Mouse (Mus musculus) kidney, adult 18-20 months (tissue): Measurements from ENCODE around the gene Ncan.
A peak's percentile ranks its signal among the peaks of the same experiment; 100 is the strongest.

Experiments
- DNase-seq: peaks from one replicate; pipeline ENCODE4 v3.0.0; 2021

The Ncan gene

DNA sequence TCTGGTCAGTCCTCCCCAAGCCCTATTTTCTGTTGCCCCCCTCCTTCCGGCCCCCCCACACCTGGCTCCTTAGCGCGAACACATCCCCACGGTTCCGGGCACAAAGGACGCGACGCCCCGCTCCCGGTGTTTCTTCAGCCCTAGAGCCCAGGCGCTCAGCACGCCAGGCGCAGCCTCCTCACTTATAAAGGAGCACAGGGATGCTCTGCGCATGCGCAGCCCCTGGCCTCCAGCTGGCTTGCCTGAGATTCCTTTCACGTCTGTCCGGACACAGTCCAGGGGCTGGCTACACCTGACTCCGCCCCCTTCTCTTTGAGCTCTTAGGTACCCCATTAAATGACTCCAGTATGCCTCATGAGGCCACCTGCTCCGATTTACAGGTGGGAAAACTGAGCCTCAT lies at the start of gene Ncan:
Gene Ncan, minus strand, starts transcription at position 207 of the 400 bp plus-strand sequence.
- DNase-seq, result peak; percentile 63

DNA sequence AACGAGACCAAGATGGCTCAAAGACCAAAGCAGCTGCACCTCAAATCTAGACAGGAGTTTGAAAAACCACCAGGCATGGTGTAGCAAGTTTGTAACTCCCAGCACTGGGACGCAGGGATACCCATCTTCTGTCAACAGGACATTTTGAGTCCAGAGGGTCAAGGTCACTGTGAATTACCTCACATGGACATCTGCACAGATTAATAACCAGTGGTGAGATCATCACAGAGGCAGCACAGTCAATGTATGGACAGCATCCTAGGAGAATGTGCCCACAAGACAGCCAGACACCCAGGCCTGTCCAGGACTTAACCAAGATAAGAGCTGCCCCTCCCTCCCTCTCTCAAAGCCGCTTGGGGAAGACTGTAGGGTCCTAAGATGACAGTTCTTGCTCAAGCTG lies 49.4 kb upstream of the Ncan start:
- no peak for DNase-seq

GRCm38 (mm10) chr8:70166504-70167110 lies 45.9 kb upstream of the Ncan start:
- DNase-seq, result peak; percentile 67

DNA sequence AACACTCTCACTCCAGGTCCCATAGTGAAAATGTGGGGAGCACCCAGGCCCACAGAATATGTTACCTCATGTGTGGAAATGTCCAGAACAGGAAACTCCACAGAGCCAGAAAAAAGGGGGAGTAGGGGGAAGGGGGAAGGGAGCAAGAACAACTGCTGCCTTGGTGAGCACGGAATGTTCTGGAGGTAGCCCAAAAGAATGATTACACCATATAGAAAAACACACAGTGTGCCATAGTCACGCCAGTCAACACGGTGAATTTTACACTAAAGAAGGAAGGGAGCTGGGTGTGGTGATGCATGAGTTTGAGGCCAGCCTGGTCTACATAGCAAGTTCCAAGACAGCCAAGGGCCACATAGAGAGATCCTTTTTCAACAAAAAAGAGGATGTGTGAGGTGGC lies 42.6 kb upstream of the Ncan start:
- DNase-seq, result no peak

GRCm38 (mm10) chr8:70160015-70160414 lies 39.3 kb upstream of the Ncan start:
- no peak for DNase-seq

DNA sequence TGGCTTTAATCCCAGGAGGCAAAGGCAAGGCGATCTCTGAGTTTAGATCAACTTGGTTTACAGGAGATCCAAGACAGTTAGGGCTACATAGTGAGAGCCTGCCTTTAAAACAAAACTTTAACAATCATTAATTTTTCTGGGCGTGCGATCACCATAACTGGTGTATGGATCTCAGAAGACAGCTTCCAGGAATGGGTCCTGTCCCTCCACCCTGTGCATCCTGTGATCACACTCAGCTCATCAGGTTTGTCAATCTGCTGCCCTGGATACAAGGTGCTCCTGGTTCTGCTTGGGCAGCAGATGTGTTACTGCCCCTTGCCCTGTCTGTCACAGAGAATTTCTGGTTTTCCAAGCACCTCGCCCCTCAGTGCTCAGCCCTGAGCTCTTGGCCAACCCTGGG lies 38.5 kb upstream of the Ncan start:
- DNase-seq, result no peak

- DNase-seq, result peak; percentile 73
Measured at GRCm38 (mm10) chr8:70158069-70158853, 37.6 kb upstream of the Ncan start.

DNA sequence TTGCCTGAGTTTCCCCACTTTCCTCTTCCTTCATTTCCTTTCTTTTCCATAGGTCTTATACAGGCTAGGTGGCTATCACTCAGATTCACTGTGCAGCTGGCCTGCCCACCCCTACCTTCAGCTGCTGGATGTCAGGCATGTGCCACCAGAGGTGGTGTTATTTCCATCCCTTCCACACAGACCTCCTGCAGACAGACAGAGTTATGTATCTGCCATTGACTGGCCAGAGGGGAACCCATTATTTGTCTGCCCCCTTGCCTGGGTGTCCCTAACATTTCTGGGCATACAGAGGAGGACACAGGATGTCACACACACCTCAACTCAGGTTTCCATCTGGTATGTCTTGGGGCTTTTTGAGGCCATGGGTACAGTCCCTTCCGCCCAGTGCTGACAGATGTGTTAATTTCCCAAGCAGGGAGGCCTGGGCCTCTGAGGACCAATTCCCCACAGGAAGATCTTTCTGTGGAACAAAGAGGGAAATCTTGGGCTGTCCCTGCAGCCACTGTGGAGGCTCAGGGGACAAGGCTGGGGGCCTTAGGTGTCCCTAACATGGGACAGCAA lies 36.6 kb upstream of the Ncan start:
- no peak for DNase-seq

DNA sequence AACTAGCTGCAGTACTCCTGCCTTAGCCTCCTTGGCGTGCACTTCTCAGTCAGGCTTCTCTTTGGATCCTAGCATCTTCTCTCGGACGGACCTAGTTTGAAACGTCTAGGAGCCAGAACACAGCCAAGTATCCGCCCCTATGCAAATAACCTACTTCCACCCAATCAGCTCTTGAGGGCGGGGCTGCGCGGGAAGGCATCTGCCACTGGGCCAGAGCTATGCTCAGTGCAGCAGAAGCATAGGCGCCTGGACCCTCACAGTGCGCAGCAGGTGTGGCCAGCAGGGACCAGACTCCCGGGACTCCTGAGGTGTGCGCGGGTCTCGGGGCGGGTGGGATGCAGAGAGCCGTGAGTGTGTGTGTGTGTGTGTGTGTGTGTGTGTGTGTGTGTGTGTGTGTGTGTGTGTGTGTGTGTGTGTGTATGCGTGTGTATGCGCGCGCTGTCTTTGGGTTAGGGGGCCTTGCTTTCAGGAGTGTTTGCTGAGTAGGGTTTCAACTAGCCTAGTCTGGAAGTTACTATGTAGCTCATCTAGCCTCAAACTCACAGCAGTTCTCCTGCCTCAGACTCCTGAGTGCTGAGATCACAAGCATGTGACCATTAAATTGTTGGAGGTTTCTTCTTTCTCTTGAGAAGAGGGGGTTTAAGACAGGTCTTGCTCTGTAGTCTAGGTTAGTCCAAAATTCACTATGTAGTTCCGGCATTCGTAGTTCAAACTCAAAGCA lies 32.0 kb upstream of the Ncan start:
- peak; percentile 68 for DNase-seq

GRCm38 (mm10) chr8:70150158-70150557 lies 29.5 kb upstream of the Ncan start:
- DNase-seq, result no peak

DNA sequence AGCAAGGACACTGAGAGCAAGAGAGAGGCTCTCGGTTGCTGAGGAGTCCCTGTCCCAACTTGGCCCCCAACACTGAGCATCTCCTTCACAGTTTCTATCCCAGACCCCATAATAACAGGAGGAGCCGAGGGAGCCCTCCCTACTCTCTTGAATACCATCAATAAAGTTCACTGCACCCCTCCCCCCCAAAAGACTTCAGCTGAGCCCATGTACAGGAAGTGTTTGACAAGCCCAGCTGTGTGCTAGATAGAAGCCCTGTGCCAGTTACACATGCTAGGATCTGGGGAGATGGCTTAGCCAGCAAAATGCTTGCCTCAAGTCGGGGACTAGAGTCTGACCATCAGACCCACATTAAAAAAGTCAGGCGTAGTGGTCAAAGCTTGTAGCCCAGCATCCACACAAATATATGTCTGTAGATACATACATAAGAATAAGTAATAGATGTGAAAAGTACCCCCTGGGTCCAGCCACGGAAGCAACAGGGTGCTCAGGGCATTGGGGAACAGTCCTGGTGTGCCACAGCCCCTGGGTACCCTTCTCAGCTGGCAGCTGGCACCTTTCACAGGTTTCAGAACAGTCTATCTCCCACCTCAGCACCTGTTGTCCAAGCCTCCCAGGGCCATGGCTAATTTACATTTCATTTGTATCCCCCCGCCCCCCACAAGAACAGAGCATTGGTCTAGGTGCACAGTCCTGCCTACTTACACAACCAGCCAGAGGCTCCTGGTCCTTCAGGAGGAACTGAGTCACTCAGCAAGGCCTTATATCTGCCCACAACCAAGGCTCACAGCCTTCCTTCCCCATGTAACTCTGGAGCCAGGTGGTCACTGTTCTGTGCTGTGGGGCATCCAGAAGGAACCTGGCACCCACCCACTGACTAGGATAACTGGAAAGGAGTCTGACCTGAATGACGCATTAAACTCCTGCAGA lies 27.3 kb upstream of the Ncan start:
- DNase-seq, result no peak

DNA sequence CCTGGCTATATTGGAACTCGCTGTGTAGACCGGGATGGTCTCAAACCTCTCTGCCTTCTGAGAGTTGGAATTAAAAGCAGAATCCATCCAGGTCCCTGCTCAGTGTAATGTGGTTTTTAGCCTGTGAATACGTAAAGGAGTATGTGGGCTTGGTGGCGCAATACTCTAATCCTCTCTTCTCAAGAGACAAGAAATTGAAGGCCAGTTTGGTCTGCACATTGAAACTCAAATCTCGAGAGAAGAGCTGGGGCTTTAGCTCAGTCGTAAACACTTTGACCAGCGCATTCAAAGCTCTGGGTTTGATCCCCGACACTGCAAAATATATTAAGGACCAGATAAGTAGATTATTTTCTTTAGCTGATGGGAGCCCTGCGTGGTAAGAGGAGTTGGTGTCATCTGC lies 19.3 kb upstream of the Ncan start:
- no peak for DNase-seq

- peak; percentile 99 for DNase-seq
Measured at GRCm38 (mm10) chr8:70139026-70139857, 18.6 kb upstream of the Ncan start, which contains the start of the genes Rfxank, Borcs8 and Mef2b. TSS of gene Rfxank (minus strand) at chr8:70139154. TSS of gene Borcs8 (plus strand) at chr8:70139499. TSS of gene Mef2b (plus strand) at chr8:70139711.

DNA sequence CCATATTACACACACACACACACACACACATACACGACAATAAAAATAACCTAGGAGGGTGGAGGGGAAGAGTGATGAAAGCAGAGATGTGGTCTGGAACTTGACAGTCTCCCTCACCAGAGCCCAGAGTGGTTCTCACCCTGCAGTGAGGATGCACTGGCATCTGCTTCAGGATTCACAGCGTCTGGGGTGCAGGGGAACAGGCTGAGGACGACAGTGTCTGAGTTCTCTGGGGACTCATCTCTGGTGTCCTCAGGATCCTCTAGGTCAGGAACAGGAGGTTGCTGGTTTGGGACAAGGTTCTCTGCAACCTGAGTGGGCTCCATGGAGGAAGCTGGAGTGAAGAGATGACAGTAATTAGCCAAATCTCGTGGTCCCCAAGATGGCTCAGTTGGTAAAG lies 17.2 kb upstream of the Ncan start:
- no peak for DNase-seq

DNA sequence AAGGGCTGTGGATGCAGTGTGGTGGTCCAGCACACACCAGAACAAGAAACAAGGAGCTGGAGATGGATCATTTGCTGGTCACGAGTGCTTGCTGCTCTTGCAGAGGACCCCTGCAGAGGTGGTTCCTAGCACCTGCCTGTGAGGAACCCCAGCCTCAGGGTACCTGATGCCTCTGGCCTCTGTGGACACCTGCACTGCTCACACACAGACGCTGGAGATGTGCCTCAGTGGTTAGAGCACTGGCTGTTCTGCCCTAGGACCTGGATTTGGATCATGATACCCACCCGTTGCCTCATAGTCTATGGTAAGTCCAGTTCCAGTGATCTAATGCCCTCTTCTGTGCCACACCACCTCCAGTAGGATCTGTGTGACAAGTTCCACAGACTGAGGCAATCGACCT lies 15.9 kb upstream of the Ncan start:
- DNase-seq, result no peak

DNA sequence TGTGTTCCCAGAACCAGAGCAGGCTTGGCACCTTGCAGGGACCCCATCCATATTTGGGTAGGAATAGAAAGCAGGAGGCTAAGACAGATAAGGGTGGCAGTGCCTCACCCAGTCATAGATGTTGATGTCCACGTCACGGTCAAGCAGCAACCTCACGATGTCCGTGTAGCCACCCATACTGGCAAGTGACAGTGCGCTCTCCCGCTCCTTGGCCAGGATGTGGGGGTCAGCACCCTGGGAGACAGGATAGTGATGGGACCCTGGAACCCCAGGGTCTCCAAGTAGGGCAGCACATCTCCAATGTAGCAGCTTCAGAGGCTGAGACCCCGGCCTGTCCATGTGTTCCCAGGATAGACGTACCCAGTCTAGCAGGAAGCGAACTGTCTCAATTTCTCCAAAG lies 14.3 kb upstream of the Ncan start:
- no peak for DNase-seq

GRCm38 (mm10) chr8:70134086-70134485 lies 13.4 kb upstream of the Ncan start:
- no peak for DNase-seq

- peak; percentile 85 for DNase-seq
Measured at GRCm38 (mm10) chr8:70131166-70131883, 10.7 kb upstream of the Ncan start, which contains the start of gene Nr2c2ap. TSS of gene Nr2c2ap (plus strand) at chr8:70131333.

DNA sequence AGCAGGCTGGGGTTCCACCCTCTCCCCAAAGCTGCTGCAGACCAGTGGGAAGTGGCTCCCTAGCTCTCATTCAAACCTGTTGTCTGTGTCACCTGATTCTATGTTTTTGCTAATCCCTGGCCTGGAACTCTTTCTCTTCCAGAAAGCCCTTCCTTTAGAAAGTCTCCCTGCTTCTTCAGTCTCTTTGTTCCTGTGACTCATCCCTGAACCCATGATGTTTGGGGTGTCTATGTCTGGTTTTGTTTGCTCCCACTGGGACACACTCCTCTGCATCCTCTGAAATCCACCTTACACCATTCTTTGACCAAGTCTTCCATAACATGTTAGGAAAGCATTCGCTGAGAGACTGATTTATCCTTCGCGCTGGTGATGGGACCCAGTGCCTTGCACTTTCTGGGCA lies 9.4 kb upstream of the Ncan start:
- DNase-seq, result no peak

- peak; percentile 43 for DNase-seq
Measured at GRCm38 (mm10) chr8:70129309-70129952, 8.8 kb upstream of the Ncan start.
